Mouse (Mus musculus): Measurements from ENCODE around the gene C77080. TPM values are rescaled to one million over a fixed set of nuclear protein-coding genes. Genes with fewer than 3 reads are reported as not detected.

The C77080 gene
- polyA plus RNA-seq (2015; fragmentation: Nextera tagmentation; extraction: Ambion mirVana) = 8.3 and 9.1 TPM in 2 replicates

DNA sequence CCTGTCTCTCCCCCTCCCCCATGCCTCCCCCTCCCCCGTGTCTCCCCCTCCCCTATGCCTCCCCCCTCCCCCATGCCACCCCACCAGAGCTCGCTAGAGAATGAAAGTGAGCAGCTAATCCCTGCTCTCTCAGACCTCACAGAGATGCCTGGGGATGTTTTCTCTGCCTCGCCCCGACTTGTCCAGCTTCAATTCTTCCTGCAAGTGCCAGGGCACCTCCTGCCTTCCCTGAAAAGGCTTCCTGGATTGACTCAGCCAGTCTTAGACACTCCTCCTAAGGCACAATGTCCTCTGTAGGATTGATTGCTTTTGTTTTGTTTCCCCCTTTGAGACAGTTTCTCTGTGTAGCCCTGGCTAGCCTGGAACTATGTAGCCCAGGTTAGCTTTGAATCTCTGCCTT lies at the start of gene C77080:
C77080 (minus strand) TSS at position 209 of the 400 bp plus-strand sequence.
- WGBS = 32% methylated on average over 2 of the region's 4 CpGs
- Histone ChIP-seq H3K9me3 (replicated peaks) (no peaks in the 10 kb centered on the region), H3K27ac (peak within 1 kb of the TSS; percentile 7; the same call in 1 of the 2 replicates), H3K4me2 (no peak within 1 kb of the TSS), H3K27me3 (no peaks in the 10 kb centered on the region), H3K9ac (0 out of 2 replicates have a peak within 1 kb of the TSS, but pooled peaks have one; percentile 7), H3K36me3 (no peaks in the 10 kb centered on the region), H3K4me1 (peaks cover 44% of the 10 kb centered on the region), H3K4me3 (replicated peaks) (no peak within 1 kb of the TSS)
- no peak for ATAC-seq (replicated peaks; ENCODE audit: low FRiP score)

DNA sequence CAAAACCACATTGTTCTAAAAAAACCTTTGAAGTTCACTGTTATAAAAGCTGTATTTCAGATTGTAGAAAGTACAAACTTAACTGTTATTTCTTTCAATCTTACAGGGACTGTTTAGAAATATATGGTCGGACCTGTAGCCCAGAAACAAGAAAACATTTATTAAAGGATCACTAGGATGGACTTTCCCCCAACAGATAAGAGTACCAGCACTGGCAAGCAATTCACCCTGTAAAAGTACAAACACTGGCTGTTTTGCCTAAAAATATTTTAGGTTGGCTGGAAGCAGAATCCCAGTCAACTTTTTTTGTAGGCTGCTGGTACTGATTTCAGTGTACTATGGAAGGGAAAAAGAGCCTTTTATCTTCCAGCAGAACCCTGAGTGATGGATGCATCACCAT lies 46.7 kb upstream of the C77080 start:
- no peaks in the 10 kb centered on the region for H3K27me3 ChIP-seq
- H3K4me2 ChIP-seq = no peak overlapping the region
- H3K4me1 ChIP-seq = 0 out of 2 replicates have a peak, but pooled peaks cover 2% of the 10 kb centered on the region
- no peak overlapping the region for H3K9ac ChIP-seq
- ATAC-seq (replicated peaks; ENCODE audit: low FRiP score) = no peak
- H3K4me3 ChIP-seq (replicated peaks) = no peak overlapping the region
- no peaks in the 10 kb centered on the region for H3K9me3 ChIP-seq (replicated peaks)
- peaks cover 75% of the 10 kb centered on the region for H3K36me3 ChIP-seq
- WGBS = 92% methylated on average over 1 of the region's 1 CpGs
- no peak overlapping the region for H3K27ac ChIP-seq

DNA sequence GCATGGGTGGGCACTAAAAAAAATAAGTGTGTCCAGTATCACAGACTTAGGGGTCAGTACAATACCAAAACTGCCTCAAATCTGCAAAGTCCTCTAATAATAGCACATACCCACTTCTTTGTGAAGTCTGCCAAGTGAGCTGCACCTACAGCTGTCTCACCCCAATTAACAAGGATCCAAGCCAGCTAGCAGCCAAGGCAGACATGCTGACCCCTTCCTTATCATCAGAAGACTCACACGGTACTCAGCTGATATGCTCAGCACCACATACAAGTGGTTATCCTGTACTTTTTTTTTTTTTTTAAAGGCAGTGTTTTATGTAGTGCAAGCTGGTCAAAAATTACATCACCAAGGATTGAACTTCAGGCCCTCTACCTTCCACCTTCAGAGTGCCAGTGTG lies 43.1 kb upstream of the C77080 start:
- 68% methylated on average over 1 of the region's 1 CpGs for WGBS
- Histone ChIP-seq H3K9ac (no peak overlapping the region), H3K27ac (no peak overlapping the region), H3K27me3 (no peaks in the 10 kb centered on the region), H3K4me2 (no peak overlapping the region), H3K36me3 (peaks cover 39% of the 10 kb centered on the region), H3K9me3 (replicated peaks) (peaks cover 4% of the 10 kb centered on the region; the same call in 1 of the 2 replicates), H3K4me3 (replicated peaks) (no peak overlapping the region), H3K4me1 (peaks cover 4% of the 10 kb centered on the region; the same call in 1 of the 2 replicates)
- ATAC-seq (replicated peaks; ENCODE audit: low FRiP score) = no peak

DNA sequence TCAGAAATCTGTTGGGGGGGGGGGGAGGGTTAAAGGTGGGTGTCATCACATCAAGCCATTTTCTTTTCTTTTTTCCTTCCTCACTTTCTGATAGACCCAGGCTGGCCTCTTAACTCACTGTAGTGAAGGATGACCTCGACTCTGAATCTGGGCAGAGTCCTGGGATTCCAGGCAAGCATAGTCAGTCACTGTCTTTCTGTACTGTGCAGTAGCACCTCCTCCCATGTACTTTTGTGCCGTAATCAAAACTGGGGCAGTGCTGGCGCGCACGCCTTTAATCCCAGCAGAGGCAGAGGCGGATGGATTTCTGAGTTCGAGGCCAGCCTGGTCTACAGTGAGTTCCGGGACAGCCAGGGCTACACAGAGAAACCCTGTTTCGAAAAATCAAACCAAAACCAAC lies 42.6 kb upstream of the C77080 start:
- 80% methylated on average over 9 of the region's 9 CpGs for WGBS
- Histone ChIP-seq H3K27me3 (no peaks in the 10 kb centered on the region), H3K4me1 (peaks cover 7% of the 10 kb centered on the region; the same call in 1 of the 2 replicates), H3K27ac (0 out of 2 replicates have a peak overlapping the region, but pooled peaks have one; percentile 9), H3K4me3 (replicated peaks) (no peak overlapping the region), H3K4me2 (no peak overlapping the region), H3K9me3 (replicated peaks) (peaks cover 4% of the 10 kb centered on the region; the same call in 1 of the 2 replicates), H3K9ac (no peak overlapping the region), H3K36me3 (peaks cover 35% of the 10 kb centered on the region)
- ATAC-seq (replicated peaks; ENCODE audit: low FRiP score) = no peak

DNA sequence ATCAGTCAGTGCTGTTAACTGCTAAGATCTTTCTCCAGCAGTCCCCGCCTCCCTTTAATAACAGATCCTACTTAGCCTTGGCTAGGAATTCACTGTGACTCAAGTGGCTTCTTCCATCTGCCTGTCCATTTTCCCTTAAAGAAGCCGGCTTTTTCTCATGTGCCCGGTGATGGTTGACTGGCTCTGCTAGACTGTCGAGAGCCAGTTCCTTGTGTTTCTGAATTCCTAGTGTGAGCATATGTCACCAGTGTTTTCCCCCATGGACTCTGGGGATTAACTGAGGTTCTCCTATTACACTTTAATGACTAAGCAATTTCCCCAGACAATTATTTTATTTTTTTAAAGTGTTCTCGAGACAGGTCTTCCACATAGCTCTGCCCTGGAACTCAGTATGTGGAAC lies 42.2 kb upstream of the C77080 start:
- H3K4me1 ChIP-seq = peaks cover 7% of the 10 kb centered on the region; the same call in 1 of the 2 replicates
- ATAC-seq (replicated peaks; ENCODE audit: low FRiP score) = no peak
- peaks cover 30% of the 10 kb centered on the region for H3K36me3 ChIP-seq
- no peak overlapping the region for H3K4me2 ChIP-seq
- H3K4me3 ChIP-seq (replicated peaks) = no peak overlapping the region
- no peak overlapping the region for H3K27ac ChIP-seq
- H3K27me3 ChIP-seq = no peaks in the 10 kb centered on the region
- no peak overlapping the region for H3K9ac ChIP-seq
- H3K9me3 ChIP-seq (replicated peaks) = peaks cover 4% of the 10 kb centered on the region; the same call in 1 of the 2 replicates
- 49% methylated on average over 5 of the region's 5 CpGs for WGBS

GRCm38 (mm10) chr4:129299121-129299520 lies 37.9 kb upstream of the C77080 start:
- Histone ChIP-seq H3K9ac (no peak overlapping the region), H3K9me3 (replicated peaks) (peaks cover 4% of the 10 kb centered on the region; the same call in 1 of the 2 replicates), H3K4me3 (replicated peaks) (no peak overlapping the region), H3K4me1 (peaks cover 7% of the 10 kb centered on the region; the same call in 1 of the 2 replicates), H3K4me2 (no peak overlapping the region), H3K27ac (no peak overlapping the region), H3K27me3 (no peaks in the 10 kb centered on the region), H3K36me3 (no peaks in the 10 kb centered on the region; the same call in 1 of the 2 replicates)
- ATAC-seq (replicated peaks; ENCODE audit: low FRiP score) = no peak
- 32% methylated on average over 10 of the region's 10 CpGs for WGBS

DNA sequence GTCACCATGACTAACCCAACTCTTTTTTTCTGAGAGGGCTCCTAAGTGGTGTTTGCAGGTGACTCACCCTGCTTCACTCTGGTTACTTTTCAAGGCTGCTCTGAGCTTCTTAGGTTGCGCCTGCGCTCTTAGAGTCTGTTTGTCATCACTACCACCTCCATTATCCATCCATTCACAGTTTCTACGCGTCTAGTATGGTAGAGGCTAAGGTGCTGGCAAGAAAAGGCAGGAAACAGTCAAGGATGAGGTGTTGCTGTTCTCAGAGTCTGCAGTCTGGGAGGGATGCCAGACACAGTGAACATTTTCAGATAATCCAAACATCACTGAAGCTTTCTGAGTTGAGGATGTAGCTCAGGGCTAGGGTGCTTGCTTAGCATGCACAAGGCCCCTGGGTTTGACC lies 36.5 kb upstream of the C77080 start:
- 88% methylated on average over 4 of the region's 4 CpGs for WGBS
- ATAC-seq (replicated peaks; ENCODE audit: low FRiP score) = no peak
- H3K27ac ChIP-seq = no peak overlapping the region

GRCm38 (mm10) chr4:129296066-129296465 lies 34.9 kb upstream of the C77080 start:
- no peaks in the 10 kb centered on the region for H3K27me3 ChIP-seq
- 0 out of 2 replicates have a peak, but pooled peaks cover 4% of the 10 kb centered on the region for H3K9me3 ChIP-seq (replicated peaks)
- no peak overlapping the region for H3K4me2 ChIP-seq
- H3K4me1 ChIP-seq = peaks cover 17% of the 10 kb centered on the region
- no peak overlapping the region for H3K27ac ChIP-seq
- ATAC-seq (replicated peaks; ENCODE audit: low FRiP score) = no peak
- H3K9ac ChIP-seq = no peak overlapping the region
- WGBS = 91% methylated on average over 7 of the region's 7 CpGs
- H3K36me3 ChIP-seq = no peaks in the 10 kb centered on the region; the same call in 1 of the 2 replicates
- H3K4me3 ChIP-seq (replicated peaks) = no peak overlapping the region

More for the DNA sequence above, 36.5 kb upstream of the C77080 start:
- Histone ChIP-seq H3K9me3 (replicated peaks) (peaks cover 4% of the 10 kb centered on the region; the same call in 1 of the 2 replicates), H3K4me3 (replicated peaks) (no peak overlapping the region), H3K27me3 (no peaks in the 10 kb centered on the region), H3K4me1 (peaks cover 17% of the 10 kb centered on the region), H3K36me3 (no peaks in the 10 kb centered on the region; the same call in 1 of the 2 replicates), H3K9ac (no peak overlapping the region), H3K4me2 (no peak overlapping the region)

GRCm38 (mm10) chr4:129295188-129295587 lies 34.0 kb upstream of the C77080 start:
- no peaks in the 10 kb centered on the region for H3K9me3 ChIP-seq (replicated peaks)
- H3K27me3 ChIP-seq = no peaks in the 10 kb centered on the region
- H3K4me1 ChIP-seq = peaks cover 17% of the 10 kb centered on the region
- no peak overlapping the region for H3K9ac ChIP-seq
- no peaks in the 10 kb centered on the region for H3K36me3 ChIP-seq
- H3K4me3 ChIP-seq (replicated peaks) = no peak overlapping the region
- 68% methylated on average over 2 of the region's 2 CpGs for WGBS
- no peak overlapping the region for H3K4me2 ChIP-seq
- no peak for ATAC-seq (replicated peaks; ENCODE audit: low FRiP score)
- H3K27ac ChIP-seq = no peak overlapping the region

- ATAC-seq (replicated peaks; ENCODE audit: low FRiP score) = 0 out of 2 replicates have a peak, but pooled peaks have one; percentile 22
- 38% methylated on average over 16 of the region's 16 CpGs for WGBS
- H3K27me3 ChIP-seq = 0 out of 2 replicates have a peak, but pooled peaks cover 1% of the 10 kb centered on the region
- peak overlapping the region; percentile 10; the same call in 1 of the 2 replicates for H3K4me3 ChIP-seq (replicated peaks)
- H3K4me1 ChIP-seq = peaks cover 12% of the 10 kb centered on the region
- no peaks in the 10 kb centered on the region for H3K36me3 ChIP-seq
- H3K4me2 ChIP-seq = peak overlapping the region; percentile 40
- H3K9me3 ChIP-seq (replicated peaks) = no peaks in the 10 kb centered on the region
- no peak overlapping the region for H3K27ac ChIP-seq
- H3K9ac ChIP-seq = no peak overlapping the region
These were observed 32.5 kb upstream of the C77080 start for GRCm38 (mm10) chr4:129293702-129294101.

DNA sequence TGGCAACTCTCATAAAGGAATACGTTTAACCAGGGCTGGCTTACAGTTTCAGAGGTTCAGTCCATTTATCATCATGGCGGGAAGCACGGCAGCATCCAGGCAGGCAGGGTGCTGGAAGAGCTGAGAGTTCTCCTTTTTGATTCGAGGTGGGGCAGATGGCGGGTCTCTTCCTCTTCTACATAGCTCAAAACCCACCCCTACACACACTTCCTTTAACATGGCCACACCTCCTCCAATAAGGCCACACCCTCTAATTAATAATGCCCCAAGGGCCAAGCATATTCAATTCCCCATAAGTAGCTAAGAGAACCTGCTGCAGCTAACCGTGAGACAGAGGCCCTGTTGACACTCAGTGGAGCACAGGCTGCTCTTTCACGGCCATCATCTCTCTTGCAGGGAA lies 31.6 kb upstream of the C77080 start:
- WGBS = 59% methylated on average over 7 of the region's 7 CpGs
- H3K27ac ChIP-seq = no peak overlapping the region
- ATAC-seq (replicated peaks; ENCODE audit: low FRiP score) = no peak
- H3K9me3 ChIP-seq (replicated peaks) = no peaks in the 10 kb centered on the region
- no peak overlapping the region for H3K4me3 ChIP-seq (replicated peaks)
- no peaks in the 10 kb centered on the region for H3K36me3 ChIP-seq
- no peak overlapping the region for H3K9ac ChIP-seq
- peaks cover 21% of the 10 kb centered on the region for H3K4me1 ChIP-seq
- 0 out of 2 replicates have a peak, but pooled peaks cover 4% of the 10 kb centered on the region for H3K27me3 ChIP-seq
- peak overlapping the region; percentile 40; the same call in 1 of the 2 replicates for H3K4me2 ChIP-seq

GRCm38 (mm10) chr4:129289671-129290070 lies 28.5 kb upstream of the C77080 start:
- Histone ChIP-seq H3K27me3 (peaks cover 20% of the 10 kb centered on the region), H3K4me2 (no peak overlapping the region), H3K9me3 (replicated peaks) (no peaks in the 10 kb centered on the region; the same call in 1 of the 2 replicates), H3K4me3 (replicated peaks) (no peak overlapping the region), H3K9ac (no peak overlapping the region), H3K4me1 (peaks cover 40% of the 10 kb centered on the region), H3K27ac (no peak overlapping the region), H3K36me3 (no peaks in the 10 kb centered on the region)
- ATAC-seq (replicated peaks; ENCODE audit: low FRiP score) = no peak
- WGBS = 77% methylated on average over 8 of the region's 8 CpGs

Measured in kidney, embryonic 15.5 days (tissue).